Comparison of ENCODE assay signal across 23 mouse cellular contexts in the genomic region with DNA sequence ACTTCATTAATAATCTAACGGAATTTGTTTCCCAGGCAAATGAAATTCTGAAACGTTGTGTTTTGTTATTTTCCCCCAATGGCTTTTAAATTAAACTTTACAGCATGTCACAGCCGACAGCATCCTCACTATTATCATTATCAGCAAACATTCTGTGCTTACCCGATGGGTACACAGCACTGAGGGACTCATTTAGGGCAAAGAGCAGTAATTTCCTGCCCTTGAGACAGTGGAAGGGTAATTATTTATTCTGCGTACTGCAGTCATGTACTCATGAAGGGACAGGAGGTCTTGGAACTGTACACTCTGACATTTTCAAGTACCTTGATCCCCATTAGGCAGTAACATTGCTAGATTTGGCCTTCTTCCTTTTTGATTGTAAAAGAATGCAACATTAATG.
DNase-seq lines count a peak whose midpoint lies in the region; ATAC-seq lines count a peak whose summit lies in the region.
"Had no signal": no experiment of that assay in that cellular context is flagged by ENCODE, and none has a peak within 500 bp of the region (broad histone marks: within the 10 kb centered on the region; RNA-seq: fewer than 3 reads in every experiment).

No protein-coding gene starts in this region.

- H3K27me3 ChIP-seq in forebrain, embryonic 14.5 days (replicated peaks; ENCODE audit: control insufficient read depth, insufficient read depth, low read length), result no peaks in the 10 kb centered on the region
- H3K27me3 ChIP-seq in forebrain, embryonic 12.5 days, result no peaks in the 10 kb centered on the region
- H3K27me3 ChIP-seq in hindbrain, embryonic 15.5 days, result no peaks in the 10 kb centered on the region
- no peaks in the 10 kb centered on the region for H3K27me3 ChIP-seq in hindbrain, embryonic 12.5 days
- no peaks in the 10 kb centered on the region for H3K27me3 ChIP-seq in neural tube, embryonic 15.5 days (replicated peaks)
- H3K27me3 ChIP-seq: embryonic facial prominence, embryonic 13.5 days had no signal

- no peak overlapping the region for H3K4me3 ChIP-seq in forebrain, embryonic 14.5 days (ENCODE audit: low read depth, low read length)
- no peak overlapping the region for H3K4me3 ChIP-seq in forebrain, embryonic 12.5 days (replicated peaks)
- H3K4me3 ChIP-seq in hindbrain, embryonic 15.5 days, result no peak overlapping the region
- no peak overlapping the region for H3K4me3 ChIP-seq in hindbrain, embryonic 12.5 days
- H3K4me3 ChIP-seq in neural tube, embryonic 15.5 days (replicated peaks), result no peak overlapping the region
- H3K4me3 ChIP-seq: embryonic facial prominence, embryonic 13.5 days; heart, embryonic 10.5 days had no signal

- 21% methylated on average over 5 of the region's 5 CpGs for WGBS in forebrain, embryonic 14.5 days
- WGBS in forebrain, embryonic 12.5 days, result 53% methylated on average over 5 of the region's 5 CpGs
- 57% methylated on average over 5 of the region's 5 CpGs for WGBS in hindbrain, embryonic 15.5 days
- 69% methylated on average over 5 of the region's 5 CpGs for WGBS in hindbrain, embryonic 12.5 days
- 30% methylated on average over 5 of the region's 5 CpGs for WGBS in neural tube, embryonic 15.5 days

- H3K4me1 ChIP-seq in forebrain, embryonic 14.5 days (ENCODE audit: control insufficient read depth, insufficient read depth, low read length), result 0 out of 2 replicates have a peak, but pooled peaks cover 4% of the 10 kb centered on the region
- H3K4me1 ChIP-seq in forebrain, embryonic 12.5 days, result no peaks in the 10 kb centered on the region
- H3K4me1 ChIP-seq in hindbrain, embryonic 15.5 days (replicated peaks), result no peaks in the 10 kb centered on the region
- H3K4me1 ChIP-seq in hindbrain, embryonic 12.5 days, result no peaks in the 10 kb centered on the region
- peaks cover 4% of the 10 kb centered on the region for H3K4me1 ChIP-seq in neural tube, embryonic 15.5 days
- H3K4me1 ChIP-seq: embryonic facial prominence, embryonic 13.5 days; heart, embryonic 10.5 days had no signal

- H3K4me2 ChIP-seq in forebrain, embryonic 14.5 days (ENCODE audit: low read length), result no peak overlapping the region
- H3K4me2 ChIP-seq in forebrain, embryonic 12.5 days, result no peak overlapping the region
- H3K4me2 ChIP-seq in hindbrain, embryonic 15.5 days, result no peak overlapping the region
- no peak overlapping the region for H3K4me2 ChIP-seq in hindbrain, embryonic 12.5 days (replicated peaks)
- H3K4me2 ChIP-seq in neural tube, embryonic 15.5 days, result no peak overlapping the region
- H3K4me2 ChIP-seq: embryonic facial prominence, embryonic 13.5 days had no signal

- no peaks in the 10 kb centered on the region for H3K9me3 ChIP-seq in forebrain, embryonic 14.5 days (replicated peaks; ENCODE audit: control insufficient read depth, low read length)
- H3K9me3 ChIP-seq in forebrain, embryonic 12.5 days, result no peaks in the 10 kb centered on the region
- no peaks in the 10 kb centered on the region for H3K9me3 ChIP-seq in hindbrain, embryonic 15.5 days
- no peaks in the 10 kb centered on the region for H3K9me3 ChIP-seq in hindbrain, embryonic 12.5 days (replicated peaks)
- no peaks in the 10 kb centered on the region for H3K9me3 ChIP-seq in neural tube, embryonic 15.5 days (replicated peaks)
- H3K9me3 ChIP-seq: embryonic facial prominence, embryonic 13.5 days; G1E; heart, embryonic 10.5 days had no signal

- H3K27ac ChIP-seq in forebrain, embryonic 14.5 days (ENCODE audit: low read depth, low read length), result no peak overlapping the region
- H3K27ac ChIP-seq in forebrain, embryonic 12.5 days, result no peak overlapping the region
- H3K27ac ChIP-seq in hindbrain, embryonic 15.5 days (replicated peaks), result no peak overlapping the region
- H3K27ac ChIP-seq in hindbrain, embryonic 12.5 days, result no peak overlapping the region
- H3K27ac ChIP-seq in neural tube, embryonic 15.5 days (replicated peaks), result 0 out of 2 replicates have a peak overlapping the region, but pooled peaks have one; percentile 28
- H3K27ac ChIP-seq: embryonic facial prominence, embryonic 13.5 days; heart, embryonic 10.5 days had no signal

- H3K9ac ChIP-seq in forebrain, embryonic 14.5 days (ENCODE audit: low read length), result no peak overlapping the region
- H3K9ac ChIP-seq in forebrain, embryonic 12.5 days, result no peak overlapping the region
- H3K9ac ChIP-seq in hindbrain, embryonic 15.5 days, result no peak overlapping the region
- no peak overlapping the region for H3K9ac ChIP-seq in hindbrain, embryonic 12.5 days
- H3K9ac ChIP-seq in neural tube, embryonic 15.5 days (replicated peaks), result no peak overlapping the region
- H3K9ac ChIP-seq: embryonic facial prominence, embryonic 13.5 days had no signal

- peak; percentile 28 for DNase-seq in forebrain, embryonic 14.5 days (ENCODE audit: low spot score)
- DNase-seq in retina, postnatal 1 day, result peak; percentile 14
- DNase-seq in retina, embryonic 14.5 days (ENCODE audit: low spot score), result no peak
- DNase-seq in layer of hippocampus, adult 9-11 months, result no peak
- DNase-seq: adrenal gland, postnatal 25 days; cerebellum, adult 11-12 months; cerebellum, adult 9-11 months; cerebellum, postnatal 36 days; gastrocnemius, postnatal 10 days; heart, adult 18-20 months; heart, postnatal 10 days; heart, postnatal 4 days; kidney, adult 8-10 months had no signal

- peak; percentile 42; the same call in 1 of the 2 replicates for ATAC-seq in forebrain, embryonic 14.5 days
- ATAC-seq in forebrain, embryonic 12.5 days (ENCODE audit: low FRiP score), result no peak; the same call in 1 of the 2 replicates
- peak; percentile 54 for ATAC-seq in hindbrain, embryonic 15.5 days (ENCODE audit: low FRiP score, low read depth)
- no peak for ATAC-seq in hindbrain, embryonic 12.5 days (ENCODE audit: low FRiP score)
- ATAC-seq in neural tube, embryonic 15.5 days (ENCODE audit: low FRiP score), result peak; percentile 81
- ATAC-seq: CD4-positive, CD25-positive, alpha-beta regulatory T cell, adult 4 months; inflammation-experienced regulatory T-cells, adult 6 months; intestine, postnatal 0 days had no signal

- H3K36me3 ChIP-seq in forebrain, embryonic 14.5 days (ENCODE audit: control insufficient read depth, insufficient read depth, low read length), result no peaks in the 10 kb centered on the region
- no peaks in the 10 kb centered on the region for H3K36me3 ChIP-seq in forebrain, embryonic 12.5 days (replicated peaks)
- H3K36me3 ChIP-seq in hindbrain, embryonic 15.5 days, result no peaks in the 10 kb centered on the region
- H3K36me3 ChIP-seq in hindbrain, embryonic 12.5 days, result no peaks in the 10 kb centered on the region
- H3K36me3 ChIP-seq in neural tube, embryonic 15.5 days, result no peaks in the 10 kb centered on the region
- H3K36me3 ChIP-seq: embryonic facial prominence, embryonic 13.5 days; G1E; heart, embryonic 10.5 days had no signal

Comparison
In these comparisons a context has a peak if more than half of its experiments do, and no peak if none do; other contexts are left out.
1. ATAC-seq: peak in forebrain, embryonic 14.5 days (single experiment), hindbrain, embryonic 15.5 days (single experiment) and neural tube, embryonic 15.5 days (single experiment); none in forebrain, embryonic 12.5 days (single experiment) and hindbrain, embryonic 12.5 days (single experiment).
2. DNase-seq: peak in forebrain, embryonic 14.5 days (single experiment) and retina, postnatal 1 day (single experiment); none in retina, embryonic 14.5 days (single experiment) and layer of hippocampus, adult 9-11 months (single experiment).